Mouse (Mus musculus) midbrain, postnatal 0 days (tissue): ENCODE results near the gene Gsdma3. TPM values are rescaled to one million over a fixed set of nuclear protein-coding genes. Genes with fewer than 3 reads are reported as not detected.

Experiments used
- ATAC-seq: fragments of 200-750 bp; cut with Nextera tagmentation; 2 replicates; pipeline ENCODE4 v1.8.0; 2017; ENCODE audit warnings: moderate number of reproducible peaks, mild to moderate bottlenecking, moderate TSS enrichment, moderate library complexity; ENCODE audit not compliant: low FRiP score
- DNase-seq: peaks from one replicate; pipeline ENCODE4 v3.0.0-alpha.2; 2015; ENCODE audit warnings: low spot score
- H3K27ac ChIP-seq: fragments of 300-500 bp; sonication (generic); 2 replicates; pipeline ENCODE4 v1.5.1; 2014; ENCODE audit warnings: low read depth, mild to moderate bottlenecking, low read length, mixed read lengths
- H3K27me3 ChIP-seq: fragments of 300-500 bp; sonication (generic); 2 replicates; pipeline ENCODE4 v1.6.1; 2014; ENCODE audit warnings: low read length, control low read depth, mixed read lengths; ENCODE audit not compliant: insufficient read depth
- H3K36me3 ChIP-seq: fragments of 300-500 bp; sonication (generic); 2 replicates; pipeline ENCODE4 v1.6.1; 2014; ENCODE audit warnings: low read length, control low read depth, mixed read lengths; ENCODE audit not compliant: insufficient read depth
- H3K4me1 ChIP-seq: fragments of 300-500 bp; sonication (generic); 2 replicates; pipeline ENCODE4 v1.6.1; 2014; ENCODE audit warnings: mild to moderate bottlenecking, control low read depth, antibody characterized with exemption, low read length, mixed read lengths; ENCODE audit not compliant: insufficient read depth
- H3K4me2 ChIP-seq: fragments of 300-500 bp; sonication (generic); 2 replicates; pipeline ENCODE4 v1.6.1; 2014; ENCODE audit warnings: low read depth, mild to moderate bottlenecking, low read length, mixed read lengths; ENCODE audit not compliant: poor library complexity, severe bottlenecking
- H3K4me3 ChIP-seq: fragments of 300-500 bp; sonication (generic); 2 replicates; pipeline ENCODE4 v1.5.1; 2014; ENCODE audit warnings: low read depth, mild to moderate bottlenecking, low read length, moderate library complexity
- H3K9ac ChIP-seq: fragments of 300-500 bp; sonication (generic); replicated peaks from 2 replicates; pipeline ENCODE4 v1.6.1; 2014; ENCODE audit warnings: mild to moderate bottlenecking, low read length, moderate library complexity, mixed read lengths; ENCODE audit not compliant: poor library complexity, severe bottlenecking
- H3K9me3 ChIP-seq: fragments of 300-500 bp; sonication (generic); 2 replicates; pipeline ENCODE4 v1.6.1; 2016; ENCODE audit warnings: low read length, control low read depth
- CTCF ChIP-seq: IDR thresholded peaks from 2 replicates; pipeline ENCODE4 v1.5.1; 2016; ENCODE audit warnings: antibody characterized with exemption, mild to moderate bottlenecking
- WGBS: fragments of 180-500 bp; shearing (Covaris S2); extraction: QIAGEN DNeasy Blood & Tissue Kit; methylation state at CpG from one replicate; pipeline ENCODE4 v1.1.7; 2014; 5-methylcytosine and 5-hydroxymethylcytosine counted together
- polyA plus RNA-seq: library from polyadenylated mRNA; unstranded; fragments of >200 nt; fragmentation: Nextera tagmentation; extraction: Ambion mirVana; gene quantifications from 2 replicates; pipeline ENCODE4 v1.2.1, GENCODE M21; 2015
- total RNA-seq: library from RNA; depleted of rRNA; stranded (reverse); fragments of >200 nt; gene quantifications from 2 replicates; pipeline ENCODE4 v1.2.3, GENCODE M21; 2014

Gene Gsdma3
- total and polyA plus RNA-seq, 2 experiments from 2014 or later, result not detected

- H3K9ac ChIP-seq, result no peak overlapping the region
- no peaks in the 10 kb centered on the region for H3K27me3 ChIP-seq
- H3K9me3 ChIP-seq, result no peaks in the 10 kb centered on the region
- DNase-seq, result no peak
- TF ChIP-seq CTCF, result no peak
- 79% methylated on average over 6 of the region's 6 CpGs for WGBS
- H3K36me3 ChIP-seq, result no peaks in the 10 kb centered on the region
- H3K4me3 ChIP-seq, result no peak overlapping the region
- ATAC-seq, result no peak
- no peak overlapping the region for H3K27ac ChIP-seq
- H3K4me2 ChIP-seq, result no peak overlapping the region
- H3K4me1 ChIP-seq, result no peaks in the 10 kb centered on the region
These were observed 31.1 kb upstream of the Gsdma3 start for GRCm38 (mm10) chr11:98595021-98595420.

GRCm38 (mm10) chr11:98595473-98595872 is 30.7 kb upstream of the Gsdma3 start:
- Histone ChIP-seq H3K9me3 (no peaks in the 10 kb centered on the region), H3K27ac (no peak overlapping the region), H3K27me3 (no peaks in the 10 kb centered on the region), H3K9ac (no peak overlapping the region), H3K4me1 (no peaks in the 10 kb centered on the region), H3K36me3 (no peaks in the 10 kb centered on the region), H3K4me3 (no peak overlapping the region), H3K4me2 (no peak overlapping the region)
- DNase-seq, result no peak
- no peak for ATAC-seq
- WGBS, result 75% methylated on average over 10 of the region's 10 CpGs
- TF ChIP-seq CTCF, result no peak

- Histone ChIP-seq H3K4me1 (no peaks in the 10 kb centered on the region), H3K36me3 (no peaks in the 10 kb centered on the region), H3K4me3 (no peak overlapping the region), H3K4me2 (no peak overlapping the region), H3K27me3 (no peaks in the 10 kb centered on the region), H3K9ac (no peak overlapping the region), H3K27ac (no peak overlapping the region), H3K9me3 (no peaks in the 10 kb centered on the region)
- TF ChIP-seq CTCF, result no peak
- no peak for ATAC-seq
- WGBS, result 85% methylated on average over 3 of the region's 3 CpGs
- DNase-seq, result no peak
These were observed 30.2 kb upstream of the Gsdma3 start for GRCm38 (mm10) chr11:98595955-98596354.

- WGBS, result 32% methylated on average over 6 of the region's 6 CpGs
- Histone ChIP-seq H3K36me3 (no peaks in the 10 kb centered on the region), H3K4me2 (no peak overlapping the region), H3K4me1 (no peaks in the 10 kb centered on the region), H3K4me3 (no peak overlapping the region), H3K27ac (no peak overlapping the region), H3K9ac (no peak overlapping the region), H3K9me3 (no peaks in the 10 kb centered on the region), H3K27me3 (no peaks in the 10 kb centered on the region)
- ATAC-seq (no peak), DNase-seq (peak; percentile 64)
- TF ChIP-seq CTCF, result peak; percentile 71
These were observed 28.8 kb upstream of the Gsdma3 start for GRCm38 (mm10) chr11:98597363-98597762.

GRCm38 (mm10) chr11:98597991-98598390 is 28.2 kb upstream of the Gsdma3 start, which contains the start of gene Lrrc3c:
Gene Lrrc3c, plus strand, starts transcription at chr11:98598291.
- no peak within 1 kb of the TSS for H3K4me2 ChIP-seq
- TF ChIP-seq CTCF, result no peak
- H3K4me3 ChIP-seq, result no peak within 1 kb of the TSS
- H3K4me1 ChIP-seq, result no peaks in the 10 kb centered on the region
- no peaks in the 10 kb centered on the region for H3K36me3 ChIP-seq
- WGBS, result 80% methylated on average over 8 of the region's 8 CpGs
- no peaks in the 10 kb centered on the region for H3K27me3 ChIP-seq
- DNase-seq, result no peak
- H3K27ac ChIP-seq, result no peak within 1 kb of the TSS
- H3K9me3 ChIP-seq, result no peaks in the 10 kb centered on the region
- no peak within 1 kb of the TSS for H3K9ac ChIP-seq
- no peak for ATAC-seq

- H3K27ac ChIP-seq, result no peak overlapping the region
- DNase-seq (no peak), ATAC-seq (no peak)
- no peaks in the 10 kb centered on the region for H3K4me1 ChIP-seq
- H3K4me2 ChIP-seq, result no peak overlapping the region
- no peaks in the 10 kb centered on the region for H3K36me3 ChIP-seq
- H3K9ac ChIP-seq, result no peak overlapping the region
- WGBS, result 65% methylated on average over 18 of the region's 18 CpGs
- no peak for TF ChIP-seq CTCF
- H3K4me3 ChIP-seq, result no peak overlapping the region
- no peaks in the 10 kb centered on the region for H3K27me3 ChIP-seq
- no peaks in the 10 kb centered on the region for H3K9me3 ChIP-seq
These were observed 27.3 kb upstream of the Gsdma3 start for GRCm38 (mm10) chr11:98598851-98599290.
